20 mouse cellular contexts compared by ENCODE assay signal in the genomic region with DNA sequence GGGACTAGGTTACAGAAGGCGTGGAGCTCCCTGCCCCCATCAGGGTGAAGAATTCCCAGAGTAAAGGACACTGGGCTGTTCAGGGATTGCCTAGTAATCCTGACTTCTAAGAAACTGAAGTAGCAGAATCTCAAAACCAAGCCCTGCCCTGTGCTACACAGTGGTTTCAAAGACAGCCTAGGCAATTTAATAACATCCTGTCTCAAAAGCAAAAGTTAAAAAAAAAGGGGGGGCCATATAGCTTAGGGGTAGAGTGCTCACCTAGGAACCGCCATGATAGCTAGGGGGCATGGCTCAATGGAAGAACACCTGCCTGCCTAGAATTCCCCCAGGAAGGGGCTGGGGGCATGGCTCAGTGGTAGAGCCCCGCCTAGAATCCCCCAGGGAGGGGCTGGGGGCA. TPM values are rescaled to one million over a fixed set of nuclear protein-coding genes. Genes with fewer than 3 reads are reported as not detected.
"Had no signal": no experiment of that assay in that cellular context is flagged by ENCODE, and none has a peak within 500 bp of the region (broad histone marks: within the 10 kb centered on the region; RNA-seq: fewer than 3 reads in every experiment).

No protein-coding gene starts in this region.

- H3K27me3 ChIP-seq: lung, embryonic 15.5 days; megakaryocyte, embryonic 14.5 days; midbrain, embryonic 15.5 days had no signal

- H3K4me3 ChIP-seq: limb, embryonic 15.5 days; liver, embryonic 12.5 days; lung, embryonic 15.5 days; megakaryocyte, embryonic 14.5 days; midbrain, embryonic 15.5 days; neural tube, embryonic 13.5 days had no signal

- DNase-seq: kidney, postnatal 25 days; layer of hippocampus, postnatal 36 days; lung, postnatal 14 days; retina, postnatal 1 day; right cerebral cortex, postnatal 4 days; thymus, postnatal 14 days had no signal

- ATAC-seq: liver, embryonic 12.5 days; midbrain, embryonic 15.5 days had no signal

- H3K36me3 ChIP-seq: limb, embryonic 15.5 days; lung, embryonic 15.5 days; midbrain, embryonic 15.5 days; neural tube, embryonic 13.5 days had no signal

- H3K27ac ChIP-seq: limb, embryonic 15.5 days; liver, embryonic 12.5 days; lung, embryonic 15.5 days; macrophage; midbrain, embryonic 15.5 days; neural tube, embryonic 13.5 days had no signal

- H3K4me1 ChIP-seq: limb, embryonic 15.5 days; lung, embryonic 15.5 days; midbrain, embryonic 15.5 days; neural tube, embryonic 13.5 days had no signal

RNA-seq across cellular contexts. Expression of gene Mettl27, which starts 6.9 kb away (rescaled TPM):
- total RNA-seq: monocyte, adult 5-6 weeks had no signal

RNA-seq across cellular contexts. Expression of gene Cldn4, which starts 7.7 kb away (rescaled TPM):
- total RNA-seq: layer of hippocampus, postnatal 36 days; left cerebral cortex, adult 8-10 months; left cerebral cortex, postnatal 25 days; monocyte, adult 5-6 weeks had no signal
- polyA plus RNA-seq: macrophage; midbrain, embryonic 15.5 days had no signal

RNA-seq across cellular contexts. Expression of gene Cldn13, which starts 23.7 kb away (rescaled TPM):
- total RNA-seq: layer of hippocampus, postnatal 36 days; left cerebral cortex, adult 8-10 months; left cerebral cortex, postnatal 25 days; monocyte, adult 5-6 weeks had no signal
- polyA plus RNA-seq: macrophage; midbrain, embryonic 15.5 days had no signal

RNA-seq across cellular contexts. Expression of gene Tmem270, which starts 32.5 kb away (rescaled TPM):
- total RNA-seq: layer of hippocampus, postnatal 36 days; left cerebral cortex, adult 8-10 months; left cerebral cortex, postnatal 25 days; monocyte, adult 5-6 weeks had no signal
- polyA plus RNA-seq: kidney, embryonic 16.5 days; limb, embryonic 11.5 days; limb, embryonic 15.5 days; liver, embryonic 12.5 days; lung, embryonic 15.5 days; macrophage; midbrain, embryonic 11.5 days; midbrain, embryonic 15.5 days; neural tube, embryonic 13.5 days; stomach, embryonic 16.5 days had no signal

RNA-seq across cellular contexts. Expression of gene Cldn3, which starts 46.9 kb away (rescaled TPM):
- total RNA-seq: monocyte, adult 5-6 weeks had no signal
- polyA plus RNA-seq: macrophage had no signal
